Mouse (Mus musculus): ENCODE measurements at regions not wholly inside any gene's neighbourhood (a gene's known extent, or its start where the extent isn't known, plus 50 kb on each side); places are given as distances from the start of the nearest gene placed in this dataset.
A peak's percentile ranks its signal among the peaks of the same experiment; 100 is the strongest.

GRCm38 (mm10) chr6:49637654-49638053, 184.9 kb upstream of the Npy start:
- peak in 1 of 2 experiments; percentile 16 for DNase-seq (ENCODE audit: low spot score in 2 of 2)

GRCm38 (mm10) chr6:49641256-49641655, 181.3 kb upstream of the Npy start:
- DNase-seq (ENCODE audit: low spot score in 2 of 2): no peak

- DNase-seq (ENCODE audit: low spot score in 2 of 2): no peak
These were observed 167.9 kb upstream of the Npy start for GRCm38 (mm10) chr6:49654541-49655130.

- DNase-seq (ENCODE audit: low spot score in 2 of 2): no peak
These were observed 167.3 kb upstream of the Npy start for GRCm38 (mm10) chr6:49655241-49655640.

- no peak for DNase-seq (ENCODE audit: low spot score in 2 of 2)
These were observed 165.9 kb upstream of the Npy start for GRCm38 (mm10) chr6:49656359-49657280.

GRCm38 (mm10) chr6:49657988-49658387, 164.5 kb upstream of the Npy start:
- DNase-seq (ENCODE audit: low spot score in 2 of 2): no peak

GRCm38 (mm10) chr6:49670991-49671390, 151.5 kb upstream of the Npy start:
- DNase-seq (ENCODE audit: low spot score in 2 of 2): no peak

GRCm38 (mm10) chr6:49671912-49672311, 150.6 kb upstream of the Npy start:
- DNase-seq (ENCODE audit: low spot score in 2 of 2): no peak

GRCm38 (mm10) chr6:49686776-49687175, 135.7 kb upstream of the Npy start:
- no peak for DNase-seq (ENCODE audit: low spot score in 2 of 2)

GRCm38 (mm10) chr6:49692032-49692539, 130.4 kb upstream of the Npy start:
- no peak for DNase-seq (ENCODE audit: low spot score in 2 of 2)

- no peak for DNase-seq (ENCODE audit: low spot score in 2 of 2)
These were observed 127.7 kb upstream of the Npy start for GRCm38 (mm10) chr6:49694851-49695250.

- no peak for DNase-seq (ENCODE audit: low spot score in 2 of 2)
These were observed 125.5 kb upstream of the Npy start for GRCm38 (mm10) chr6:49696990-49697389.

- no peak for DNase-seq (ENCODE audit: low spot score in 2 of 2)
These were observed 121.1 kb upstream of the Npy start for GRCm38 (mm10) chr6:49701453-49701852.

GRCm38 (mm10) chr6:49712980-49713379, 109.5 kb upstream of the Npy start:
- no peak for DNase-seq (ENCODE audit: low spot score in 2 of 2)

- DNase-seq (ENCODE audit: low spot score in 2 of 2): peak; percentile 10
These were observed 106.0 kb upstream of the Npy start for GRCm38 (mm10) chr6:49716520-49716919.

- no peak for DNase-seq (ENCODE audit: low spot score in 2 of 2)
These were observed 105.6 kb upstream of the Npy start for GRCm38 (mm10) chr6:49716945-49717344.

- DNase-seq (ENCODE audit: low spot score in 2 of 2): no peak
These were observed 89.3 kb upstream of the Npy start for GRCm38 (mm10) chr6:49733191-49733590.

GRCm38 (mm10) chr6:49743157-49743556, 79.4 kb upstream of the Npy start:
- no peak for DNase-seq (ENCODE audit: low spot score in 2 of 2)

- no peak for DNase-seq (ENCODE audit: low spot score in 2 of 2)
These were observed 77.2 kb upstream of the Npy start for GRCm38 (mm10) chr6:49745301-49745700.

- no peak for DNase-seq (ENCODE audit: low spot score in 2 of 2)
These were observed 72.0 kb upstream of the Npy start for GRCm38 (mm10) chr6:49750544-49750943.

- no peak for DNase-seq (ENCODE audit: low spot score in 2 of 2)
These were observed 62.9 kb upstream of the Npy start for GRCm38 (mm10) chr6:49759614-49760013.

- no peak for DNase-seq (ENCODE audit: low spot score in 2 of 2)
These were observed 57.8 kb upstream of the Npy start for GRCm38 (mm10) chr6:49764746-49765145.
